Mouse (Mus musculus) bone marrow, adult 2 months (tissue): ENCODE results near the gene Bcas3. TPM values are rescaled to one million over a fixed set of nuclear protein-coding genes. Genes with fewer than 3 reads are reported as not detected.

Experiments used
- H3K27ac ChIP-seq: fragments of 200-500 bp; 2 replicates; pipeline ENCODE4 v1.5.1; 2012; ENCODE audit warnings: low read depth, mild to moderate bottlenecking, control low read depth, inconsistent platforms, low read length; ENCODE audit not compliant: control insufficient read depth, poor library complexity, insufficient read depth
- H3K4me1 ChIP-seq: fragments of 200-500 bp; 2 replicates; pipeline ENCODE4 v1.6.1; 2011; ENCODE audit warnings: low read length; ENCODE audit not compliant: control insufficient read depth, insufficient read depth
- H3K4me3 ChIP-seq: fragments of 200-500 bp; replicated peaks from 2 replicates; pipeline ENCODE3; 2011; ENCODE audit warnings: mild to moderate bottlenecking, low read depth, low read length, control low read depth; ENCODE audit not compliant: control insufficient read depth
- CTCF ChIP-seq: fragments of 200-500 bp; IDR thresholded peaks from 2 replicates; pipeline ENCODE4 v1.5.1; 2011; ENCODE audit warnings: low read length, control low read depth; ENCODE audit not compliant: control insufficient read depth, insufficient read depth
- POLR2A ChIP-seq: fragments of 200-500 bp; IDR thresholded peaks from 2 replicates; pipeline ENCODE4 v1.6.1; 2011; ENCODE audit warnings: low read depth, mild to moderate bottlenecking, control low read depth, low read length, borderline replicate concordance; ENCODE audit not compliant: control insufficient read depth
- WGBS: fragments of 180-500 bp; shearing (Covaris S2); methylation state at CpG from one replicate; pipeline ENCODE4 v1.1.7; 2018; 5-methylcytosine and 5-hydroxymethylcytosine counted together
- polyA plus RNA-seq: library from polyadenylated mRNA; stranded (reverse); fragments of >200 nt; gene quantifications from 2 replicates; pipeline ENCODE4 v1.2.4, GENCODE M21; 2011; ENCODE audit warnings: low replicate concordance; ENCODE audit not compliant: missing spikeins, insufficient read depth, insufficient read length

Bcas3 gene
- polyA plus RNA-seq, 1 experiment, result 19.5 TPM

DNA sequence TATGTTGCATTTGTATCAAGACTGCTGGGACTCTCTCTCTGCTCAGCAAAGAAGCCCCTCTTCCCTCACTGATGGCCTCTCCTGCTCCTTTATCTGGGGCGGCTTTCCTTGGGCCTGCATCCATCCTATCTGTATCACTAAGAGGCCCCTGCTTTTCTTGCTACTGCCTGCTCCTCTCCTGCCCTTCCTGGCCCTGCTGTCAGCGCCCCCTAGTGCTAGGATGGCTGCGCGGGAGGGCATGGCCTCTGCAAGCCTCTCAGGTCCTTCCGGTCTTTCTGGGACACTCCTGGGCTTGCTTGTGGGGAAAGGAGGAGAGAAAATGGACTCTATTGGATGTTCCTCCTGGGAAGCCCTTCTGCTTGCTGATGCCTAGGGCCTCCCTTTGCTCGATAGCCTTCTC, 470.2 kb downstream of the Bcas3 start:
- WGBS, result 15% methylated on average over 6 of the region's 6 CpGs
- TF ChIP-seq CTCF (peak; percentile 93), POLR2A (no peak)
- H3K27ac ChIP-seq, result no peak overlapping the region
- no peaks in the 10 kb centered on the region for H3K4me1 ChIP-seq
- no peak overlapping the region for H3K4me3 ChIP-seq

DNA sequence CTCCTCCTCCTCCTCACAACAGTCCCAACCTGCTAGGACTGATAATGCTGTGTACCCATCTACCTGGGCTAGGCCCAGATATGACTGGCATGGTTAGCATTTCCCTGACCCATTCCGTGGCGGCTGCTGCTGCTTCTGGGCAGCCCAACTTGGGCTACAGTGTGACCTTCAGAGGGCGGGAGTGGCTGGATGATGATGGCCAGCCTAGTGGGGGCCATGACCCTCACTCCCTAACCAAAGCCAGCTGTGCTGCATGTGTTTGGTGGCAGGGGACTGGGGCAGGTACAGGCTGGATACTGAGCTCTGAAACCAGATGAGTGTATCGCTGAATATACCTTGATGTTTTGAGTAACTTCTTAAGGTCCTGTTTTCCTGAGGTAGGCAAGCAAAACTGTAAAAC, 470.8 kb downstream of the Bcas3 start:
- WGBS, result 83% methylated on average over 4 of the region's 4 CpGs
- H3K27ac ChIP-seq, result no peak overlapping the region
- TF ChIP-seq CTCF, result no peak
- TF ChIP-seq POLR2A, result no peak

DNA sequence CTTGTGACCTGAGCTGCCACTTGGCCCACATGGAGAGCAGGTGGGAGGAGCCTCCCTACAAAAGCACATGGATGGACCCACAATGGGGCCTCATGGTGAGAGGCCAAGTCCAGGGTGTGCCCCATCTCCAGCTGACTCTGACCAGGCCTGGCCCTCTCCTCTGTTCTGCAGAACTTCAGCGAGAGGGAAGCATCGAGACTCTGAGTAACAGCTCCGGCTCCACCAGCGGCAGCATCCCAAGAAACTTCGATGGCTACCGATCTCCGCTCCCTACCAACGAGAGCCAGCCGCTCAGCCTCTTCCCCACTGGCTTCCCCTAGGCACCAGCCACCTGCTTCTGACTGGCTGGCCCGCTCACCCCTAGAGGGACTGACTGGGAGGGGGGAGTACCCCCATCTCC, 472.1 kb downstream of the Bcas3 start:
- Histone ChIP-seq H3K4me3 (no peak overlapping the region), H3K4me1 (no peaks in the 10 kb centered on the region), H3K27ac (no peak overlapping the region)
- 93% methylated on average over 10 of the region's 10 CpGs for WGBS
- TF ChIP-seq CTCF, result no peak

More for the DNA sequence above, 470.8 kb downstream of the Bcas3 start:
- H3K4me3 ChIP-seq, result no peak overlapping the region
- H3K4me1 ChIP-seq, result no peaks in the 10 kb centered on the region

DNA sequence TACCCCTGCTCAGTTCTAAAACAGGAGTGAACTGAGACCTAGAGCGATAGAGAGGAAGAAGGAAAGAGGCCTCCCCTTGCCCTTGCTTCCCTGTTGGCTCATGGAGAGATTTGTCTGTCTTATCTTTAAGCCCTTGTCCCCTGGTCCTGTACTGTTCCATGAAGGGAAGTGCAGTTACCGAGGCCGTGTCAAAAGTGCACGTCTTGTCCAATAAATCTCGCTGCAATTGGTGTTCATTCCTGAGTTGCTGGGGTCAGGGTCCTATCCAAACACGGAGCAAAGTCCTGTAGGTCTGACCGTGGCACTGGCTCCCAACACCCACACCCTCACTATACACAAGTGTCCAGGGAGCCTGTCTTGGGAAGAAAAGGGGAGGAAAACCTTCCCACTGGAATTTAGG, 472.9 kb downstream of the Bcas3 start:
- Histone ChIP-seq H3K27ac (no peak overlapping the region), H3K4me1 (no peaks in the 10 kb centered on the region), H3K4me3 (no peak overlapping the region)
- TF ChIP-seq CTCF, result no peak
- no peak for TF ChIP-seq POLR2A
- WGBS, result 82% methylated on average over 7 of the region's 7 CpGs

DNA sequence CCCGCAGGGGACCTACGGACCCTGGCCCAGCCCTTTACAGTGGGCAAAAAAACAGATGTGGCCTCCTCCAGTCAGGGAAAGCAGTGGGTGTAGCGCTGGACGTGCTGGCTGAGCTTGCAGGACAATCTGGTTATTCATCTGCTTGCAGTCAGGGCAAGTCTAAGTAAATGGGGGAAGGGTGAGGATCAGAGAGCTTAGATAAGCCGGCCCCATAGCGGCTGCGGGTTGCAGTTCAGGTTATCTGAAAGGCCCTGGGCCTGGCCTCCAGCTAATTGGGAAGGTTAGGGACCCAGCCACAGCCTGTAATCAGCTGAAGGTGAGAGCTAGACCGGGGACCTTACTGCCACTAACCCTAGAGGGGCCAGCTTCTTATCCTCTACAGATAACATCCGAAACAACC, 474.4 kb downstream of the Bcas3 start:
- 53% methylated on average over 9 of the region's 9 CpGs for WGBS
- Histone ChIP-seq H3K4me1 (no peaks in the 10 kb centered on the region), H3K27ac (no peak overlapping the region), H3K4me3 (no peak overlapping the region)
- TF ChIP-seq CTCF (no peak), POLR2A (no peak)

DNA sequence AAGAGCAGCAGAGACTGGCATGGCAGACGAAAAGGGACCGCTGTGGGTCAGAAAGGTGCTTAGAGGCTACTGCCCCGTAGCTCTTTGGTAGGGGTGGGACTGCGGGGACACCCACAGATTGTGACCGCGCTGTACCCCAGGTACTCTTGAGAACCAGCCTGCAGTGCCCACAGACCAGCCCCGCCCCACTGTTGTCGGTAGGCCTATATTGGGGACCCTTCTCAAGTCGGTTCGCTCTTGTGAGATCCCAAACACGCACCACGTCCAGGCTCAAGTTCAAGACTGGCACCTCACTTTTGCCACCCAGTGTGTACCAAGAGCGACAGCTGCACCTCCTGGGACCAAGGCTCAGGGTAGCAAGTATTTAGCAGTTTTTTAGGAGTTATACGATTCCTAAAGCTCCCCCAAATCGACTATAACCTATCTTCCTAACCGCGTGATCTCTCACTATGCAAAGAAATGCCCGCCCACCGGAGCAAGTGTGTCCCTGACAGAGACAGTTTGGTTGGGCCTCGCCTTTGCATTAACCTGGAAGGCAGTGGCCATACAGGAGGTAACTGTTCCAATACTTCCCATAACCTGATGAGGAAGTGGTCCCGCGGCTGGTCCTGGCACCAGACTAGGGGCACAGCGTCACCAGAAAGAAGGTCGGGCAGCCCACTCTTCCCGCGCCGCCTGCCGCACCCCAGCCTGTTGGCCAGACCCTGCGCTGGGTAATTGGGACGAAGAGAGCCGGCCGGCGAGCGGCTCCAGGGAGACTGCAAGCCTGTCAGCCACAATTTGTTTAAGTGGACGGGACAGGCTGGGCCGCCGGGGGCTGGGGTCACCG, 475.9 kb downstream of the Bcas3 start:
- no peak overlapping the region for H3K27ac ChIP-seq
- TF ChIP-seq CTCF (no peak), POLR2A (no peak)
- WGBS, result 13% methylated on average over 38 of the region's 38 CpGs
- H3K4me3 ChIP-seq, result no peak overlapping the region
- no peaks in the 10 kb centered on the region for H3K4me1 ChIP-seq

DNA sequence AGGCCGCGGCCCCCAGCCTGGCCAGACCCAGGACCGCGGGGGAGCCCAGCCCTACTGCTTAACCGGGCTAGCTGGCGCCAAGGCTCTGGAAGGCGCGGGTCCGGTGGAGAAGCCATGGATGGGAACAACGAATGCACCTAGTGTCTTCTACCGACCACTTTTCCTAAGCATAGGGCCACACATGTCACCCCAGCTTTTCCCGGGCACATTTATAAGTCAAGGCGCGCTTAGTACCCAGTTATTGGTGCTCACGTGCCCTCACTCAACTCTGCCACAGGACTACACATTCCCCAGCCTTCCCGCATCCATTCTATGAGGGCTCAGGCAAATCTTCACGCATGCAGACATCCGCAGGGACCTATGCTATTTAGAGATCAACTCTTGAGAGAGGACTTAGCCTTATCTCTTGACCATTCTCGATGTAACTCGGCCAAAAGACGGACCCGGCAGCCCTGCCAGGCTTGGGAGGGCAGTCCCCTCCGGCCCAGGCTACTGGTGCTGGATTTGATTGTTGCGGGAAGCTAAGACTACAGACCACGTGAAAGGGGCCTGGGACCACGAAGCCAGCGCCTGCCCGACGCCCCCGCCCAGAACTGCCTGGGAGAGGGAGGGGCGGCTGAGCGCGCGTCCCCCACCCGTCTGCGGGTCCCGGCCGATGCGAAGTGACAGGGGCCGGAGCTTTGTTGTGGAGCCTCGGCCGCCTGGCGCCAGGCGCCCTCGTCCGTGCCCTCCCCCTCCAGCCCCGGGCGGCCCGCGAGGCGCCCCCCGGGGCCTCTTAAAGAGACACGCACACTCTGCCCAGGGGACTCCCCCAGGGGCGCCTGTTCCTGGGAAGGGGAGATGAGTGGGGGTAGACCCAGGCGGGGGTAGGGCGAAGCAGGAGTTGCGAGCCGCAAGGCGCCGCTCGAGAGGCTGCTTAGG, 476.8 kb downstream of the Bcas3 start:
- TF ChIP-seq POLR2A (no peak), CTCF (no peak)
- Histone ChIP-seq H3K4me3 (no peak overlapping the region), H3K27ac (no peak overlapping the region), H3K4me1 (no peaks in the 10 kb centered on the region)
- WGBS, result 3% methylated on average over 61 of the region's 61 CpGs

DNA sequence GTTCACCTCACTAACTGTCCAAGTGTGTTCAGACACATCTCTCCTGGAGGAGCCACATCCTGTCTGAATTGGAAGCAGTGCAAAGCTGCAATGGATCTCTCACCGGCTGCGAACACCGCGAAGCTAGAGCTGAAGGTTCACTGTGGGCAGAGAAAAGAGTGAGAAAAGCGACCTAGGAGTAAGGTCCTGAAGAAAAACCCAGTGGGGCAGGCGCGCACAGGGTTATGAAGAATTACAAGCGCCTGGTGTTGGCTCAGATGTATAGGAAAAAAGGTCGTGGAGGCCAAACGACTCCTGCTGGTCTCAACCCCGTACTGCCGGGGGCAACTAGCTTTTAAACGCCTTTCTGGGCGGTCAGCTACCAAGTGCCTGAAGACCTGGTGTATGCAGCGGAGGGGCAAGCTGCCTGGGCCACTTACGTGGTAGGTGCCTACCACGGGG, 478.0 kb downstream of the Bcas3 start:
- WGBS, result 7% methylated on average over 17 of the region's 17 CpGs
- Histone ChIP-seq H3K27ac (no peak overlapping the region), H3K4me3 (no peak overlapping the region), H3K4me1 (no peaks in the 10 kb centered on the region)
- no peak for TF ChIP-seq CTCF
- TF ChIP-seq POLR2A, result no peak
